Mouse (Mus musculus): ENCODE data around the gene Gpc5.
A peak's percentile ranks its signal among the peaks of the same experiment; 100 is the strongest.

Gene Gpc5

DNA sequence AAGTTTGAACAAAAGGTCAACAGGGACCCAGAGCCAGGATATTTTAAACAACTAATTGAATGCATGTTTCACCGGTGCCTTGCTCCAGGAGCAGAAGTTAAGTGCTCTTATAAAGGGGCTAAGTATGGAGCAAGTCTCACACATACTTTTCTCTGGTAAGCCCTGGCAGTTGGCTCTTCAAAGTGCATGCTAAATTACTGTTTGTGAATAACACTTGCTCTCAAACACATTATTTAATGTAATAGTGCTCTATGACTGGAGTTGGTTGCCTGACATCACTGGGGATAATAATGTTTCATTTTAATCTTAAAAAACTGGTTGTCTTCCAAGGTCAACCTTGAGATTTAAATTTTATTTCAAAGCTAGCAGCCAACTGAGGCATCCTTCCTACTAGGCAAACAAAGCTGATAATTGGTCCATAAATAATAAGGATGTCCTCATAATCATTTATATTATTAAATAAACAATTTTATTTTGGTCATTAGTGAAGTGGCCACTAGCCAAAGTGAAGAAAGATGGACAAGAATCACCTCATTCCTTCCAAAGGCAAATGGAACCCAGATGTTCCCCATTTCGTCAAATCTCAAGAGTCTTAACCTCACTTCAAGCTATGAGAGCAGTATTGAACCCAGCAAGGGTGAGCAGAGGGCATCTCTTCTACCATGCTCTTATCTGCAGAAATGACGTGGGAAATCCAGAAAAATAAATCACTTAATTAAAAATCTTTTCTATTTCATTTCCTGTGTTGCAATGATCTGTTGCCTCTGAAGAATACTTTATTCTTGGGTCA, 488.6 kb downstream of the Gpc5 start:
- no peak for DNase-seq

DNA sequence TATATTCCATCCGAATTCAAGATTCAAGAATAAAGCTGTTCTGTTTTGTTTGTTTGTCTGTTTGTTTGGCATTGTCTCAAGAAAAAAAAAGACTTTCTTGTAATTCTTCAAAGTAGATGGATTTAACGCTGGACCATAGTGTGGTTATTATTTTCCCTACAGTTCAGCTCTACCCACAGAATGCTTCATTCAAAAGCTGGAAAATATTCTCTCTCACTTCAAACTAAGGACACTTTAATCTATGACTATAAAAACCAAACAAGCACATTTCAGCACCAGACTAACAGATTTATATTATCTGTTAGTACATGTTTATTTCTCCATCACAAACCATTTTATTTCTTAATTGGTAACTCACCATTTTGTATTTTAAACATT, 489.2 kb downstream of the Gpc5 start:
- DNase-seq = no peak

DNA sequence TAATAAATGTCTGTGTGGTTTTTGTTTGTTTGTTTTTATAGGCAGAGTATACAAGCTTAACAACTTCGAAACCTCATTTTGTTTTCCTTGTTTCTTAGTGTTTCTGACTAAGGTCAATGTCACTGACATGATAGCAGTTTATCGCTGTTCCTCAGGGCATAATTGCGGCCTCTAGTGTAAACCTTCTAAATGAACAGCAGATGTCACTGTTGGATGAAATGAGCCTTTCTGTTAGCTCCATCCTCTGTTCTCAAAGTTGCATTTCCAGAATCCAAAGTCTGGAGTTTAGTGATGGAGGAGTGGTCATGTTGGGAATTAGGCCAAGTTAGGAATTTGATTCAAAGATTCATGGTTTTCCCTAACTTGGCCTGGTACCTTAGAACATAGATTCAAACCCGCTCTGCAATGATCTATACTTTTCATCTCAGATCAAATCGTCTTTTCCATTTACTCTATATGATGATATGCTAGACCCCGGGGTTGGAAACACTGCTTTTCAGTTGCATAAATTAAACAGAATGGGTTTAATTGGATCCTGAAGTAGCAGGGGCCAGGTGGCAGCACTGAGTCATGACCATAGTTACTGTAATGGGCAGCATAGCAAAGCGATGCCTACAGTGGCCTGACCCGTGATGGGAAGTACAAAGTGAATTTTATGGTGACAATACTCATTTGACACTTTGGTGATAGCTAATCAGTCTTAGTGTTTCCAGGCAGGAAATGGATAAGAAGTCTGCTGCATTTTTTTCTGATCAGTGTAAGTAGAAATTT, 508.4 kb downstream of the Gpc5 start:
- no peak for DNase-seq

DNA sequence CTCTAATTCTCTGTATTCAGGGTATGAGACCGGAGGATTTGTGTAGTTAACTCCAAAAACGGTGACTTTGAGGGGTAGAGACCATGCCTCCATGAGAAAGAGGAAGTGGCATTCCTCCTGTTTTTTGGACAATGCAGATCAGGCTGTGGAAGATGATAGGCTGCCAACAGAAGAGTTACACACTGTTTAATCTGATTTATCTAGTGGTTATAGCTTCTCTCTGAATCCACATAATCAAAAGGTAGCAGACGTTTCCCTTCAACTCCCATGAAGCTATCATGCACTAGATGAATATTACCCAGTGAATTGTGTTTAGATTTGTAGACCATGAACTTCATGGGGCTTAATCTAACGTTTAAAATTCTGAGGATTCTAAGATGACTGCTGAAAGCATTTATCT, 522.1 kb downstream of the Gpc5 start:
- DNase-seq = no peak

DNA sequence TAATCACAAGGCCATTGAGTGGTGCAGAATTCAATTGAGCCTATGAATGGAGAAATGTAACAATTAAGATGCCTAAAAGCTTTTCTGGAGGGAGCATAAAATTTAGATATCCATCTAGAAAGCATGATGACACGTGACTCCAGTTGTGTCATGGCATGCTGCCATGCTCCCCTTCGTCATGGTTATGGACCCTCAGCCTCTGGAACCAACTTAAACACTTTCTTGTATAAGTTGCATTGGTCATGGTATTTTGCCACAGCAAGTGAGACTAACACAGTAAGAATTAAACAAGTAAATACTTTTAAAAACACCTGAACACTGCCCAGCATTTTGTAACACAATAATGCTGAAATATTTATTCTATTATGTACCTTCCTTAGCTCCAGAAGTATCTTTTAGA, 524.3 kb downstream of the Gpc5 start:
- DNase-seq = no peak

DNA sequence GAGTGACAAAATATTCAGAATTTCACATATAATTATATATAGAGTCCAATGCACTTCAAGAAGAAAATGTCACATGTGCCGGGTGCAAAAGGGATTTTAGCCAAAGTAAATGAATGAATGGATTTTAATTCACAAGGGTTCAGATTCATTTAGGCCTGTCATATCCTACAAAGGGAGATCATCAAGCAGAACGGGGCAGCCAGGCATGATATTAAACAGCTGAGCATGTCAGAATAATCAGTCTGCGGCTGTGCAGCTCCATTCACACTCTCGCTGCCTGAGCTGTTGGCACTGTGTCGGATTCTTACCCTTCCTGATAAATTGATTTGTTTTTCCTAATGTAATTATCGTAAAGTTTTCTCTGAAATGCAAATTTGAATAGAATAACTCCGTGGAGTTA, 524.8 kb downstream of the Gpc5 start:
- no peak for DNase-seq

DNA sequence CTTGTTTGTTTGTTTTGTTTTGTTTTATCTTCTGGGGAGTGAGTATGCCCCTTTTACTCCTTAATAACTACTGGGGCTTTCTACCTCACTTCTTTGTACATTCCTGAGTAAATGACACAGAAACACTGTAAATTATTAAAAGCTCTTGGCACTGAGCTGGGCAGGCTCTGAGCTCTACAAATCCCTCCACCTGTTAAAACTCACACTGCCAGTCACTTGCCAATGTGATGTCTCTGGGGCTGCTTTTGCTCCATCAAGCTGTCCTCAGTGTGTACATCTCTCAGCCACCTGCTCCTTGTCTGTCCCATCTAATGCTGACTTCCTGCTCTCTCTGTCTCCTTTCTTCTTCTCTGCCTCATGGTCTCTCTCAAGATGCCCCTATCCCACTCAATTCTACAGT, 528.5 kb downstream of the Gpc5 start:
- no peak for DNase-seq

DNA sequence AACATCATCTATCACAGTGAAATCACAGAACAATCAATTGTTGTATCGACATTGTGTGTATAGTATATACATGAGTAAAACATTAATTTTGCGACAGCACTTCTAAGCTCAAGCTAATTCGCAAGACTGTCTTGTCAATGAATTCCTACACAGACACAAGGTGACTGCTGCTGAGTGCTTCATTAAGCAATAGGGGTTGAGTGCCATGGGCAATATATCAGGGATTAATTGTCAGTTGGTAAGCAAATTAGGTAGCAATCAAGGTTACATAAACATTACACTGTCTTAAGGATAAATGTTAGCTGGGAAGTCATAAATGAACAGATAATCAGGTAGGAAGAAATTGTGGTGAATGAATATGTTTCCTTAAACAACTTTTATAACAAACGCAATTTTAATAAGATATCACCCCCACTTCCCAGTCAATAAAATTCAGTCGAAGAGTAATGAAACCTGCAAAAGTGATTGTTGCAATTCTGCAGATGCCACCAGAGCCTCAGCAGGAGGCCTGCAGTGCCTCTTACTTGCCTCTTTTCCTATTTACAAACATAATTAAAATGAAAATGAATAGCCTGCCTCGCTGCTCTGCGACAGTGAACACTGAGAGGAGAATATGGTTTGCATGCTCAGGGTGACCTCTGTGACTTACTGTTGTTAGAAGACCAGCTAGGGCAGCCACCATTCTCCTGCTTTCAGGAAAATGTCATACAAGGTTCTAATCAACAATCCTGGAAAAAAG, 539.3 kb downstream of the Gpc5 start:
- DNase-seq = no peak

DNA sequence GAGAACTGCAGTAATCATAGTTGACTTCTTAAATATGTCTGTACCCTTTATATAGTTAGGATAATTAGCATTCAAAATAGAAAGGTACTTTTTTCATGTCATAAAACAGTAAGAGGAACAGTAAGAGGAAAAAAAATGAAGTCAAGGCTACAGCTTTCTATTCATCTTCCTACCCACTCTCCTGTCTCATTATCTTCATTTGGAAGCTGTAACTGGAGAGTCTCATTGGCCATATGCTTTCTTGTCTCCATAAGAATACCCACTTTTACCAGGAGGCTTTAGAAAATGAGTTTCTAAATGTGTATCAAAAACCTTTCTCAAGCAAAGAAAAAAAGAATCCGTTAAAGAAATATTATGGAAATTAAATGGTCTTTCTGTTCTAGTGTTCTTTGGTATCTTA, 541.3 kb downstream of the Gpc5 start:
- no peak for DNase-seq

DNA sequence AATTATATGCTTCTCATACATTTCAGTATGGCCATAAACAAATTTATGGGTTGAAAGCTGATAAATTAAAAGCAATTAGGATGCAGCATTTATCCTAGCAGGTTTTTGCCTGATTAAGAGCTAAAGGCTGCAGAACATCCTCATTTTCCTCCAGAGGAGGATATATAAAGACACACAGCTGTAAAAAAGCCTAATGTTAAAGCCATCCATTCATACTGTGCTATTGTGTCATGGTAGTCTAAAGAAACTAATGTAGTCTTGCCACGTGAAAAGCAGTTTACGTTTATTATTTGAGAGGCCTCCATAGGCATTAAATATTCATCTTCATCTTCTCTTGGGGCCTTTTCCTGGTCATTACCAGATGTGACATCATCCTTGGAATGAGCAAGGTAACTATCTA, 587.9 kb downstream of the Gpc5 start:
- DNase-seq = no peak

DNA sequence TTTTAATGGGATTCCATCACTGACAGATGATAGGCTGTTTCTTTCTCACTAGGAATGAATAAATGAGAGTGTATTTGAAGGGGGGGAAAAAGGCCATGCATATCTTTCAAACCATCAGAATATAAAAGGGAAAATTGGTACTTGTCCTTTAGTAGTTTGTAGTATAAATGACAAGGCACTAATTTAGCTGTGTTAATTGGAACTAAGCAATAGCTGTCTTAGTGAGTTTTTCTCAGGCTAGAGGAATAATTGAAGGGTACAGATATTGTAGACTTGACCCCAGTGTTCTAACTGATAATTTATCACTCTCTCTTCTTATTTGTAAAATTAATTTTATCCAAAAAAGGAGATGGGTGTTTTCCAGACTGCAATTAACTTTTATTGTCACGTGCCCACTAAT, 654.0 kb downstream of the Gpc5 start:
- DNase-seq = no peak

DNA sequence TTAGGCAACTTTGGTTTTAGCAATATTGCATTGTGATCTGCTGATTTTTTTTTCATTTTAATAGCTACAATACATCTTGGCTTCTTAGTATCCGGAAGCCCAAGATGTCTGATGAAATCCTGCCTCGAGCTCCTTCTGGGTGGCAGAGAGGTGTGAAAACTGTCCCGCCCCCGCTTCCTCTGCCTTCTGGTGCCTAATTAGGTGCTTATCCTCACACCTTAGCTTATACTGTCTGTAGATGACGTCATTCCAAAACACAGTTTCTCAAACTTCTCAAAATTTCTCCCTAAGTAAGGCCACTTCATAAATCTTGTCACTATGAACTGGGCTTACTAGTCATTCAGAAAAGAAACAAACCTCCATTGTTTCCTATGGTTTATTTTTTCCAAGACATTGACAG, 668.2 kb downstream of the Gpc5 start:
- no peak for DNase-seq

DNA sequence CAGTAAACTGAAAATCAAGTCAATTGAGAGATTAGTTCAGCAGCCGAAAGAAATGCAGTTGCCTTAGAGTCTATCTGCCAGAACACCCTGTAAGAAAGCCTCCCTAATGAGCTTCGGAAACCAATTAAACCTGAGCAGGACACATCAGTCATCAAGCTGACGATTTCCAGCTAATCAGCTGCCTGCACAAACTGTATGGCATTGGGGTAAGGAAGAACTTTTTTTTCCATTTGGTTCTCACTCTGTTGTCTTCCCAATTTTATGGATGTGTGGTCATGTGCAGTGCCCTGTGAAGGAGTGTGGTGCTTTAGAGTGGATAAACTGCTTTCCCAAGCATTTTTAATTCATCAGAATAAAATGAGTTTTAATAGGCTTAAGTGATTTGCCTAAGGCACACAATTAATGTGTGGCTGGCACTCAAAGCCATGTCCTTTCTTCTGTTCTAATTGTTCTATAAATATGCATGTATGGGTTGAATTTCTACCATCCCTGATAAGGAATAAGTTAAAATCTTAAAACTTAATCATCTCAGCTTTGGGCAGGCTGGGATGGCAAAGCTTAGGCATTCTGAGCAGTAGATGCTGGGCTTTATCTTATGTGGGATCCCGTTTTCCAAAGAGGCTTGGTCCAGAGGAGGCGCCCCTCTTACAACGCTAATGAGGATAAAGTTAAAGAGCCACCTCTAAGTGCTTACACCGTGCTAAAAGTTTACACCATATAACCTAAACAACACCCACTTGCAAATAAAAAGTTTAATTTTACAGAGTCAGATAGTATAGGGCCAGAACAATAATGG, 687.6 kb downstream of the Gpc5 start:
- no peak for DNase-seq

DNA sequence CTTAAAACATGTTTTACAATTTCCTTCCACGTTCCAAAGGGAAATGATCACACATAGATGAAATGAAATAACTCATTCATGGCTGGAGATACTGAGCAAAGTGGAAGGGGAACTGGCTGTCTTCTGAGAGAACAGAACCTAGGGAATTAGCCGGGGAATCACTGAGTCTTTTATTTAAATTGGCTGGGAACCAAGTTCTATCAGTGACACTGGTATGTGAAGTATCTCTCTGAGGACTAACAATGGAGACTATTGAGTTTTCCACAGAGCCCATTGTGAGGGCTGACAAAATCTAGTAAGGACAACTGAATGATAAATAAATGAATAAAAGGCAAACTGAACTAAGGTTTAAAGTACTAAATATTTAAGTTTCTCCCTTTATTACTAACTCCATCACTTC, 712.7 kb downstream of the Gpc5 start:
- no peak for DNase-seq

DNA sequence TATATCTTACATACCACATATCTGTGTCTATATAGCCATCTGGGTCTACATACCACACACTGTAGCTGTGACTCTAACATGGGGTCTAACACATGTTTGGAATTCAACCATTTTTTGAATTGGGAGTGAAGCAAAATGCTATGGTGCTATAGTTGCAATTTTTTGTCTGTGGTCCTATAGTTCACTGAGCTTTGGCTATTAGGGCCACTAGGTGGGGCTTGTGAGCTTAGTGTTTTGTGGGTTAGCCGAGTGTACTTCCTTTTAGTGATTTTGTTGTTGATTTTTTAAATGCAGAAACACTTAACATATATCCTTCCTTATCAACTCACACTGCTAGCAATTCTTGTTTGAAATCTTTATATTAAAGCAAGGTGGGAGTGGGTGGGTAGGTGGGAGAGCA, 727.0 kb downstream of the Gpc5 start:
- DNase-seq = no peak

DNA sequence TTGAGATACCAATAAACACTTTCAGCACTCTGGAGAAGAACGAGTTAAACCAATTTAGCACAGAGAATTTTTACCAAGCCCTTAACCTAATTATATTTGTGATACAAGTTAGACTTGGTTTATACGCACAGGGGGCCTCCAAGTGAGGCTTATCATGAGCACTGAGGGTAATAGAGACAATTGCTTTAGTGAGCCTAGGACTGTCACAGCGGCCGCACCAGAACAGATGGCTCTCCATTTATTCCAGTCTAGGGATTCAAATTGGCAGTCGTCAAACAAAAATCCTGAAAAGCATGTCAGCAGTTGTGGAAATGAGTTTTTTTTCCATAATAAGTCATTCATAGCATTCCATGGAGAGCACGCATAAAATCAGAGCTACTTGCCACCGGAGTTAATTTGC, 729.6 kb downstream of the Gpc5 start:
- DNase-seq = no peak

DNA sequence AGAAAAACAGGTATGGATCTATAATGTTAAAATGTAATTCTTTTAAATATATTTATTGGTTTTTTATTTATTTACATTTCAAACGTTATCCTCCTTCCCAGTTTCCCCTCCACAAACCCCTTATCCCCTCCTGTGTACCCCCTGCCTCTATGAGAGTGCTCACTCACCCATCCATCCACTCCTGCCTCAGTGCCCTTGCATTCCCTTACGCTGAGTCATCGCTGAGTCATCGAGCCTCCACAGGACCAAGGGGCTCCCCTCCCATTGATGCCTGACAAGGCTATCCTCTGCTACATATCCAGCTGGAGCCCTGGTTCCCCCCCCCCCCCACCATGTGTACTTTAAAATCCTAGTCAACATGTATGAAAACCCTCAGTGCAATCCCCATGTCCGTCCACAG, 738.5 kb downstream of the Gpc5 start:
- DNase-seq = no peak

DNA sequence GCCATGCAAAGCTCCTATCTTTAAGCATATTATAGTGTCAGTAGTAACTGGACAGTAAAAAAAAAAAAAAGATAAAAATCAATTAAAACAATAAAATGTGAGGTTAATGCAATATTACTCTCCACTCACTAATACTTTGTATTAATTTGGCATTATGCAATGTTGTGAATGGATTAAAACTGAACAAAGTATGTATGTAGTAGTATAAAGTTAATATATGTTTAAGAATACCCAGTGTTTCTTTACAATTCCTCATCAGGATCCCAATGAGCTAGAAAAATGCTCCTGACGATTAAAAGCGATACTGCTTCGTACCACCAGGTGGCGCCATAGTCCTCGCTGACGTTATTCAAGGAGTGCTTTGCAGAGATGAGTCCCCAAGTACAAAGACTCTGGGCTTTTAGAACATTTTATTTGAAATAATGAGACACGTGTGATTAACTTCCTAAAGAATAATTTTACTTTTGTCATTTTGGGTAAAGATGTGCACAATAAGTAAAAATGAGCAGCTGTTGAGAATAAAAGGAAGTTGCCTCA, 739.3 kb downstream of the Gpc5 start:
- peak in 1 of 2 experiments; percentile 13 for DNase-seq

DNA sequence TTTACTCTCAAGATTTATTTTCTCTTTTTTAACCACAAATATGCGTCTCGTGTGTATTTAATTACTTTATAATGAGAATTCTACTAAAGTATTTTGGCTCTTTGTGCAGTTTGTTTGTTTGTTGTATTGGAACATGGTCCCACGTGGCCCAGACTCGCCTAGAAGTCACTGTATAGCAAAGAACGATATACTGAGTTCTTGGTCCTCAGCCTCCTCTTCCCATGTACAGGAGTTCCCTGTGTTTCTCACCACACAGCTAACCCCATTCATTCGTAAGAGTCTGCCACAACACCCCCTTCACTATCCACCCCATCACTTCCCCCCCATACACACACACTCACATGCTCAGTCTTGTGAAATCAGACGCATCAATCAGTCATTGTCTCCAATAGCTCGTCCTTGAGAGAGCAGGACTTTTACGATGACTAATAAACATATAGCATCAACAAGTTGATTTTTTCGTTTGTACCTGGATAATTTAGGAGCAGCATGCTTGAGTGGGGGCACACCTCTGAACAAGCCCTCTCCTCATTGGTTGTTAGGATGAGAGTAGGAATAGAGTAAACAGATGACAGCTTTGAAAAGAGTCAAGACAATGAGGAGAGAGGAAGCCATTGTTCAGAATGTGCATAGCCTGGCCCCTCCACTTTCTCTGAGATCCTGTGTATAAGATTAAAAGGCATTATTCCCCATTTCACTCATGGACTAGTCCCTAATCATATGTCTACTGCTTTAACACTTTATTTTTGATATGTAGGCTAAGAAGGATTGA, 740.0 kb downstream of the Gpc5 start:
- no peak for DNase-seq

DNA sequence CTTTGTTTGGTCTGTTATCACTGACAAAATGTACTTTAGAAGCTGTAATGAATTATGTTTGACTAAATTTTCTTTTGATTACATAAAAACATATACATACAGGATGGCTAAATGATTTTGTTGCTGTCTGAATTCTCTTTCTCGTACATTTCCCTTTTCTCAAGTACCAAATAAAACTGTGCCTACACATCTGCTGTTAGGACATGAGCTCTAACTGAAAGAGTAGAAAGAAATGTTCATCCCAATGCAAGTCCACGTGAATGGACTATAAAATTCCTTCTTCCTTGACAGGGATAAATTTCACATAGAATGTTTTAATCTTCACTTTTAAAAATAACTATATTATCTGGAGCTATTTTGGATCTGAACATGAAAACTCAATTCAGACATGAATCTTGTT, 751.8 kb downstream of the Gpc5 start:
- DNase-seq = no peak

DNA sequence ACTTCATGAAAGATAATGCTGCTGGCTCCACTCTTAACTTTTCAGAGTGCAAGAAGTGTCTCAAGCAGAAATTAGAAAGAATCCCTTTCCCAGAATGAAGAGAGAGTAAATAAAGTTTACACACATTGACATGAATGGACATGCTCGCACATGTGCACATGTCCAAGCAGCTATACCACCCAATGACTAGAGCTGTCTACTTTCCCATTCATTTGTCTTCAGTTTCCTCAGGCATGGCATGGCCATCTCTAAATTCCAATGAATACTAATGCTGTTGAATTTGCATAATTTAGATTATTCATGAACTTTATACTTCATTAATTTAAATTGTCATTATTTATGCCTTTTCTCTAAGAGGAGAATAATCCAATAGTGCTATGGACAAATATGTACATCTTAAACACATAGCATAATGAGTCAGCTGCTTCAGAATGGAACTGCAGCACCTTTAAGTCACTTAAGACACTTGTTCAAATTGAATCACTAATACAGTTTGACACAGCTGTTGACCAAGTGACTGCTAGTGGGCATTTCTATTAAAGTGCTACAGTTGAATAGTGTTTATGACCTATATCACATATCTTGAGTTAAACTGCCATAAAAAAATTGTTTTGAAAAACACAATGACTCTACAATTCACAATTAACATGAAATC, 752.9 kb downstream of the Gpc5 start:
- no peak for DNase-seq

All from spleen, adult 18-20 months (tissue).